Mouse (Mus musculus) layer of hippocampus, adult 2 months (tissue): ENCODE measurements around the gene Nmur1. TPM values are rescaled to one million over a fixed set of nuclear protein-coding genes. Genes with fewer than 3 reads are reported as not detected.
A peak's percentile ranks its signal among the peaks of the same experiment; 100 is the strongest.

Experiments used
- DNase-seq, 2 experiments: peaks; one replicate each; pipeline ENCODE4 v3.0.0; 2022; ENCODE audit warnings: low spot score in 2 of 2
- H3K27ac ChIP-seq: fragments of 200-600 bp; 2 replicates; pipeline ENCODE4 v1.8.1; 2022
- H3K4me3 ChIP-seq: fragments of 200-600 bp; 2 replicates; pipeline ENCODE4 v1.8.1; 2022; ENCODE audit warnings: mild to moderate bottlenecking
- CTCF ChIP-seq: fragments of 200-600 bp; conservative IDR thresholded peaks from 2 replicates; pipeline ENCODE4 v1.8.1; 2022; ENCODE audit warnings: antibody characterized with exemption, mild to moderate bottlenecking, moderate library complexity
- total RNA-seq, 2 experiments: library from RNA; stranded (reverse); gene quantifications; 2 replicates each; pipeline ENCODE4 v1.2.3; 2021

Gene Nmur1
- total RNA-seq, 2 experiments from 2014 or later = not detected

GRCm38 (mm10) chr1:86394246-86394645 lies 31.8 kb downstream of the Nmur1 start:
- no peak for DNase-seq
- TF ChIP-seq CTCF = no peak
- Histone ChIP-seq H3K4me3 (no peak overlapping the region), H3K27ac (no peak overlapping the region)

- no peak overlapping the region for H3K4me3 ChIP-seq
- no peak overlapping the region for H3K27ac ChIP-seq
- DNase-seq = no peak
- TF ChIP-seq CTCF = no peak
Observed at GRCm38 (mm10) chr1:86393219-86393618, 32.8 kb downstream of the Nmur1 start.

- no peak for TF ChIP-seq CTCF
- no peak for DNase-seq
- no peak overlapping the region for H3K4me3 ChIP-seq
- H3K27ac ChIP-seq = no peak overlapping the region
Observed at GRCm38 (mm10) chr1:86391425-86391824, 34.6 kb downstream of the Nmur1 start.

GRCm38 (mm10) chr1:86389230-86389629 lies 36.8 kb downstream of the Nmur1 start:
- Histone ChIP-seq H3K4me3 (no peak overlapping the region), H3K27ac (no peak overlapping the region)
- TF ChIP-seq CTCF = peak; percentile 96
- peak in 1 of 2 experiments; percentile 80 for DNase-seq

GRCm38 (mm10) chr1:86381027-86381426 lies 45.0 kb downstream of the Nmur1 start:
- peak; percentile 87 for TF ChIP-seq CTCF
- Histone ChIP-seq H3K27ac (no peak overlapping the region), H3K4me3 (peak overlapping the region; percentile 26)
- DNase-seq = peak; percentile 17 to 58

GRCm38 (mm10) chr1:86379161-86379569 lies 46.9 kb downstream of the Nmur1 start:
- no peak overlapping the region for H3K27ac ChIP-seq
- DNase-seq = no peak

GRCm38 (mm10) chr1:86378662-86379061 lies 47.4 kb downstream of the Nmur1 start:
- DNase-seq = no peak
- H3K4me3 ChIP-seq = no peak overlapping the region
- TF ChIP-seq CTCF = no peak
- 0 out of 2 replicates have a peak overlapping the region, but pooled peaks have one; percentile 32 for H3K27ac ChIP-seq

More at GRCm38 (mm10) chr1:86379161-86379569, 46.9 kb downstream of the Nmur1 start:
- no peak overlapping the region for H3K4me3 ChIP-seq
- TF ChIP-seq CTCF = no peak

GRCm38 (mm10) chr1:86376354-86376753 lies 49.7 kb downstream of the Nmur1 start:
- no peak for TF ChIP-seq CTCF
- DNase-seq = no peak
- Histone ChIP-seq H3K4me3 (no peak overlapping the region), H3K27ac (no peak overlapping the region)

GRCm38 (mm10) chr1:86371997-86372396 lies 54.0 kb downstream of the Nmur1 start:
- H3K4me3 ChIP-seq = no peak overlapping the region
- peak; percentile 90 for TF ChIP-seq CTCF
- no peak overlapping the region for H3K27ac ChIP-seq
- peak in 1 of 2 experiments; percentile 41 for DNase-seq

GRCm38 (mm10) chr1:86368086-86368485 lies 57.9 kb downstream of the Nmur1 start:
- Histone ChIP-seq H3K4me3 (no peak overlapping the region), H3K27ac (no peak overlapping the region)
- TF ChIP-seq CTCF = peak; percentile 39; the same call in 1 of the 2 replicates
- no peak for DNase-seq

GRCm38 (mm10) chr1:86363671-86364070 lies 62.4 kb downstream of the Nmur1 start:
- H3K27ac ChIP-seq = no peak overlapping the region
- no peak for DNase-seq
- TF ChIP-seq CTCF = peak; percentile 73
- H3K4me3 ChIP-seq = no peak overlapping the region

GRCm38 (mm10) chr1:86361852-86362615 lies 64.0 kb downstream of the Nmur1 start:
- no peak for DNase-seq
- Histone ChIP-seq H3K27ac (no peak overlapping the region), H3K4me3 (no peak overlapping the region)
- TF ChIP-seq CTCF = no peak

GRCm38 (mm10) chr1:86360441-86360840 lies 65.6 kb downstream of the Nmur1 start:
- peak overlapping the region; percentile 86 for H3K4me3 ChIP-seq
- H3K27ac ChIP-seq = no peak overlapping the region

GRCm38 (mm10) chr1:86359798-86360179 lies 66.2 kb downstream of the Nmur1 start:
- H3K27ac ChIP-seq = peak overlapping the region; percentile 79
- TF ChIP-seq CTCF = no peak
- peak overlapping the region; percentile 86 for H3K4me3 ChIP-seq
- DNase-seq = no peak

More at GRCm38 (mm10) chr1:86360441-86360840, 65.6 kb downstream of the Nmur1 start:
- no peak for TF ChIP-seq CTCF
- no peak for DNase-seq
